Mouse (Mus musculus): ENCODE data around the gene Hivep3. TPM values are rescaled to one million over a fixed set of nuclear protein-coding genes. Genes with fewer than 3 reads are reported as not detected.

Hivep3 gene
- 4.5 and 4.9 TPM in 2 replicates for polyA plus RNA-seq (2016; fragmentation: Nextera tagmentation; extraction: Ambion mirVana)

DNA sequence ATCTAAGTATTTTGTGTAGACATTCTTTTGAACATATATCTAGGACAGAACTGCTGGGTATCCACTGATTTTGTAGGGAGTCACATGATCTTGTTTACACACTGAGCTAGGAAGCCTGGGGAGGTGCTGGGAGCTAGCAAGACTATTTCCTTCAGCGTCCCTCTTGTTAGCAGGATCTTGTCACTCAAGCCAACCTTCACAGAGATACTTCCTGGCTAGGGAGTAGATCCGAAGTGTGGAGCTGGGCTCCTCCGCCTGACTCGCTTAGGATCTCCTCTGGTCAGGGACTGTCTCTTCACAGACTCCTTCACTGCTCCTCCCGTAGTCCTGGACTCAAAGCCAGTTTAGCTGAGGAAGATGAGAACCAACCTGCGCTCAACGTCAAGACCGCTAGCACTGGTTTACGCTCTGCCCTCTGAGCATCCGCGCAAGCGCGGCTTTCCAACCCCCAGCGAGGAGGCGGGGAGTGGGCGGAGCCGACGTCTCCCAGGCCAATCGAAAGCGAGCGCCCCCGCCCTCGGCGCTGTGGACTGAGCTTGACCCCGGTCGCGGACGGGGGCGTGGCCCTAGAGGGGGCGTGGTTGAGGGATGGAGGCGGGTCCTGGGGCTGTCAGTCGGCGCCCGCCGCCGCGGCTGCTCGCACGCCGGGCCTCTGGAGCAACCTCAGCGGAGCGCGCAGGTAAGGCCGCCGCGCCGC is at the start of gene Hivep3:
Gene Hivep3 (plus strand): TSS at position 601 of the 697 bp plus-strand sequence.
- ATAC-seq (ENCODE audit: low FRiP score), result peak; percentile 98
- Histone ChIP-seq H3K4me2 (replicated peaks) (peak within 1 kb of the TSS; percentile 98), H3K9ac (peak within 1 kb of the TSS; percentile 70), H3K36me3 (no peaks in the 10 kb centered on the region), H3K4me3 (peak within 1 kb of the TSS; percentile 84), H3K9me3 (replicated peaks) (no peaks in the 10 kb centered on the region), H3K4me1 (peaks cover 8% of the 10 kb centered on the region), H3K27me3 (peaks cover 34% of the 10 kb centered on the region), H3K27ac (peak within 1 kb of the TSS; percentile 71)
- WGBS, result 2% methylated on average over 41 of the region's 47 CpGs

DNA sequence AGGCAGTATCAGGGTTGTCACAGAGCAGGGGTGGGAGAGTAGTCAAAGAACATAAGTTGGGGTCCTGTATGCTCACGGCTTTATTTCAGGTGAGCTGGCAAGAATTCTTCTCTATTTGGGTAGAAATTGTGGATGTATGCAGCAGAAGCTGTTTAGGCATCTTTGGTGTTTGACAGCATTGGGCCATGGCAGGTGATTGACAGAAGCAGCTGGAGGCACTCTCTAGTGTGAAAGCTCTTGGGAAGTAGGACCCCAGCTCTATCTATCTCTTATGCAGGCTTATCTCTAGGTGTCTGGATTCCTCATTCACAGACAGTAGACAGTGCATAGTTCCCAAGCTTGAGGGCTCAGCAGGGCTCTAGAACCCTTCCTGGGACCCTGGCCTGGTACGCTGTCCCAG is 47.8 kb upstream of the Hivep3 start:
- H3K36me3 ChIP-seq, result no peaks in the 10 kb centered on the region
- 91% methylated on average over 2 of the region's 2 CpGs for WGBS
- no peak overlapping the region for H3K9ac ChIP-seq
- H3K4me3 ChIP-seq, result no peak overlapping the region
- H3K9me3 ChIP-seq (replicated peaks), result no peaks in the 10 kb centered on the region
- H3K27me3 ChIP-seq, result no peaks in the 10 kb centered on the region
- no peak overlapping the region for H3K4me2 ChIP-seq (replicated peaks)
- no peak overlapping the region for H3K27ac ChIP-seq
- ATAC-seq (ENCODE audit: low FRiP score), result no peak
- peaks cover 9% of the 10 kb centered on the region for H3K4me1 ChIP-seq

DNA sequence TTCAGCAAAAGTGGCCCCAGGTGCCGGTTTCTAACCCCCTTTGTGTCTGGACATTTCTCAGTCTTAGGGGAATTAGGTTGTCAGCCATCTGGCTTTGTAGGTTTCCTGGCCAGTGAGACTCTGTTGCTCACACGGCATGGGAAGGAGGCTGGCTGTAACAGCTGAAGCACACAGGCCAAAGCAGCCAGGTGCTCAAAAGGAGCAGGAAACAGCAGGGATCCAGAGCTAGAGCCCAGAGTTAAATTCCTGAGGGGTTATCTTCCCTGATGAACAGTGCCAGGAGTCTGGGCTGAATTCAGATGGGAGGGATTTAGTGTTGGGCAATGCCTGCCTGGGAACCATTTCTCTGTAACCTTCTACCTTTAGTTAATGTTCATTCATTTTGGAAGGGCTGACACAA is 35.2 kb upstream of the Hivep3 start:
- no peak overlapping the region for H3K9ac ChIP-seq
- no peaks in the 10 kb centered on the region for H3K4me1 ChIP-seq
- H3K4me3 ChIP-seq, result no peak overlapping the region
- H3K36me3 ChIP-seq, result no peaks in the 10 kb centered on the region
- H3K27ac ChIP-seq, result no peak overlapping the region
- H3K27me3 ChIP-seq, result no peaks in the 10 kb centered on the region
- no peaks in the 10 kb centered on the region for H3K9me3 ChIP-seq (replicated peaks)
- no peak overlapping the region for H3K4me2 ChIP-seq (replicated peaks)
- no peak for ATAC-seq (ENCODE audit: low FRiP score)
- WGBS, result 69% methylated on average over 2 of the region's 2 CpGs

DNA sequence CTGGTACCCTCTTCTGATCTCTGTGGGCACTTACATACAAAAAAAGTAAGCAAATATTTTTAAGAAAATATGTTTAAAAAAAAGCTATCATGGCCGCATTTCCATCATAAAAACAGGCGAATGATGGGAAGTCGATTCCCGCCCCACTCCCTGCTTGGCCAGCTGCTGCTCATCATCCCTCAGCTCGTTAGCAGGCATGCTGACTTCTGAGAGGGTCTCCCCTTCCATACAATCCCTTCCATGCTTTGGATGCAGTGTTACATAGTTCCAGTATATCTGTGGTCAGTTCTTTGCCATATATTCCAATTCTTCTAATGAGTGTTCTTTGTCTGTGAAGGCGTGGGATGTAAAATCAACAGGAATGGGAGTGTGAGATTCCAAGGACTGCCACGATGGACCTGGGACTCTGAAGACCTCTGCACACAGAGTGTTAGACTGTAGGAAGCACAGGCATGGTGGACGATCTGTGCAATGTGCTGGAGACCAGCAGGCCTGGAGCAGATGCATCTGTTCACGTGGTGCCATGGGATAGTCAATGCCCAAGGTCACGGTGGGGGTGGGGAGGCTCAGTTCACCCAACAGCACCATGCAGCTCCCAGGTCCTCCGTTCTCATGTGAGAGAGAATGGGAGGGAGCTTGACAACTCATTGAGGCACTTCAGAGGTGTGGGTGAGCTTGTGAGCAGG is 32.2 kb upstream of the Hivep3 start:
- Histone ChIP-seq H3K27ac (no peak overlapping the region), H3K36me3 (no peaks in the 10 kb centered on the region), H3K9ac (no peak overlapping the region), H3K27me3 (no peaks in the 10 kb centered on the region), H3K4me2 (replicated peaks) (no peak overlapping the region), H3K4me1 (no peaks in the 10 kb centered on the region), H3K4me3 (no peak overlapping the region), H3K9me3 (replicated peaks) (no peaks in the 10 kb centered on the region)
- 87% methylated on average over 11 of the region's 11 CpGs for WGBS
- no peak for ATAC-seq (ENCODE audit: low FRiP score)

DNA sequence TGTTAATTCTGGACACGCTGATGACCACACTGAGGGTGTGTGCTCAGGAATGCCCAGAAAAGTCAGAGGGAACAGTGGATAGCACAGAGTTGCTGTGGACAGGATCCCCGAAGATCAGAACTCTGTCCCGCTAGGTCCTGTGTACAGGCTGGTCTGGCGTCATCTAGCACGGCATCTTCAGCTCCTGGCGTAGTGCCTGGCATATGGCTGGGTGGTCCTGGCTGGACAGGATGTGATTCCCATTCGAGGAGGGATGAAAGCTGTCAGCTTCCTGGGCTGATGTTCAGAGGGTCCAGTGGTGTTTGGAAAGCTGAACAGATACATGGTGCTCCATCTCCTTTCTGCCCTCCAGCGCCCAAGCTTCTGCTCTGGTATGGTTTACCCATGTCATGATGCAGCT is 29.6 kb upstream of the Hivep3 start:
- H3K4me2 ChIP-seq (replicated peaks), result no peak overlapping the region
- H3K36me3 ChIP-seq, result no peaks in the 10 kb centered on the region
- ATAC-seq (ENCODE audit: low FRiP score), result no peak
- no peaks in the 10 kb centered on the region for H3K9me3 ChIP-seq (replicated peaks)
- WGBS, result 88% methylated on average over 8 of the region's 8 CpGs
- H3K9ac ChIP-seq, result no peak overlapping the region
- H3K4me3 ChIP-seq, result no peak overlapping the region
- no peak overlapping the region for H3K27ac ChIP-seq
- H3K27me3 ChIP-seq, result no peaks in the 10 kb centered on the region
- H3K4me1 ChIP-seq, result peaks cover 3% of the 10 kb centered on the region; the same call in 1 of the 2 replicates

DNA sequence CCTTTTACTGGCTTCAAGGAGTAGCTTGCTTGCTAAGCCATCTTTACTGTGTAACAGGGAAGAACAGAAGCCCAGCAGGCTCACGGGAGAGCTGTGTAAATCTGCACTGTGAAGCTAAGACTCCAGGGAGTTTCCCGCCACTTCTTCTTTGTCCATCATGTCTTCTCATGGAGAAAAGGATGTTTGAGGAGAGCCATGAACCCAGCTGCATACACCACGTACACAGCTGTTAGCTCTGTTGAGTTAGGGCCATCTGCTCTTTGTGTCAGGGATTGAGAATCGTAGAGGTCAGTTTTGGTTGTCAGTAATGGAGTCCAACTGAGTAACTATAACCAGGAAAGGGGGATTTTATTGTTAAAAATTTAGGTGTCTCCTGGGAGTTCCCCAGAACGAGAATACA is 26.3 kb upstream of the Hivep3 start:
- WGBS, result 42% methylated on average over 5 of the region's 5 CpGs
- ATAC-seq (ENCODE audit: low FRiP score), result no peak
- Histone ChIP-seq H3K27me3 (no peaks in the 10 kb centered on the region), H3K36me3 (no peaks in the 10 kb centered on the region), H3K4me2 (replicated peaks) (no peak overlapping the region), H3K9me3 (replicated peaks) (no peaks in the 10 kb centered on the region), H3K27ac (no peak overlapping the region), H3K9ac (no peak overlapping the region), H3K4me1 (peaks cover 3% of the 10 kb centered on the region; the same call in 1 of the 2 replicates), H3K4me3 (no peak overlapping the region)

DNA sequence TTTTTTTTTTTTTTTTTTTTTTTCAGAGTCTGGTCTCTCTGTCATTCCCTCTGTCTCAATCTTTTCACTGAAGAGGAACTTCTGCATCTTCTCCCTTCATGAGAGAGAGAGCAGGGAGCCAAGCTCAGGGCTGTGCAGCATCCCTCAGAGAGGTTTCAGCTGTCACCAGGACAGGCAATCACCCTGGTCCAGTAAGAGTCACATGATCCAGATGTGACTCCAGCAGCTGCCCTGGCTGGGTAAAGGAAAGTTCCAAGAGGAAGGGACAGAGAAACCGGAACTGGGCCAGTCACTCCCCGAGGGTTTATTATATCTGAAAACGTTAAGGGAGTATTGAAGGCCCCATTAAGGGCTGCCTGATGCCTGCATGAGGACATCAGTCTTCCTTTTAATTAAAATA is 25.8 kb upstream of the Hivep3 start:
- 16% methylated on average over 3 of the region's 3 CpGs for WGBS
- no peaks in the 10 kb centered on the region for H3K27me3 ChIP-seq
- H3K27ac ChIP-seq, result no peak overlapping the region
- H3K9ac ChIP-seq, result no peak overlapping the region
- H3K4me3 ChIP-seq, result no peak overlapping the region
- no peak overlapping the region for H3K4me2 ChIP-seq (replicated peaks)
- no peaks in the 10 kb centered on the region for H3K36me3 ChIP-seq
- peaks cover 3% of the 10 kb centered on the region; the same call in 1 of the 2 replicates for H3K4me1 ChIP-seq
- ATAC-seq (ENCODE audit: low FRiP score), result no peak
- no peaks in the 10 kb centered on the region for H3K9me3 ChIP-seq (replicated peaks)

DNA sequence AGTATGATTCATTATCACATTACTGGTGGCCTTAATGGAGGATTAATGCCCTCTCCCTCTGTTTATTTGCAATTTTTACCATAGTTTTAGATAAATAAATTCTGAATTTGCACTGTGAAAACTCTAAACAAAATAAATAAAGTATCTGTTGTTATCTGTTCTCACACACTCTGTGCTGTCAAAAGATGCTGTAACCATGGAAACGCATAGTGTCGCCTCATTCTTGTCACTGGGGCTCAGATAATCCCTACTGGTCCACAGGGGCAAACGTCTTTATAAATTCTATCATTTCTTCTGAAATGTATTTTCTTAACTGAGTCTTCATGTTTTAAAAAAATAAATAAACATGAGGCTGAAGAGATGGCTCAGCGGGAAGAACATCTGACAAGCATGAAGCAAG is 23.4 kb upstream of the Hivep3 start:
- no peak overlapping the region for H3K4me3 ChIP-seq
- H3K27me3 ChIP-seq, result no peaks in the 10 kb centered on the region
- H3K9ac ChIP-seq, result no peak overlapping the region
- H3K4me2 ChIP-seq (replicated peaks), result no peak overlapping the region
- H3K9me3 ChIP-seq (replicated peaks), result no peaks in the 10 kb centered on the region
- 80% methylated on average over 4 of the region's 4 CpGs for WGBS
- no peak overlapping the region for H3K27ac ChIP-seq
- H3K4me1 ChIP-seq, result peaks cover 3% of the 10 kb centered on the region; the same call in 1 of the 2 replicates
- no peak for ATAC-seq (ENCODE audit: low FRiP score)
- H3K36me3 ChIP-seq, result no peaks in the 10 kb centered on the region

DNA sequence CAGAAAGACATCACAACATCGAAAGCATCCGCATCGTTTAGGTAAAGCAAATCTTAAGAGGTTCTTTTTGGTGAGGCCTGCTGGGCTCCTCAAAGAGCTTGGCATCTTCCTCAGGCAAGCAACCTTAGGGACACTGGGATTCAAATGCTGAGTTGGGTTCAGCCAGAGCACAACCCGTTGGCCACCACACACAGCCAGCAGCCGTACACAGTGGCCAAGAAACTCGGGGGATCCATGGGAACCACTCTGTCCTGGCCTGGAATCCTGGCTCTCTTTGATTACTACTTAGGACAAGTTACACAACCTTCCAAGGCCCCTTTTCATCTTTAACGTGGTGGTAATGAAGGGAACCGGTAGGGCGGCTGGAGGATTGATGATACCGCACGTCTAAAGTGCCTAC is 16.1 kb upstream of the Hivep3 start:
- Histone ChIP-seq H3K4me3 (no peak overlapping the region), H3K36me3 (no peaks in the 10 kb centered on the region), H3K27ac (no peak overlapping the region), H3K27me3 (no peaks in the 10 kb centered on the region), H3K4me2 (replicated peaks) (no peak overlapping the region), H3K4me1 (no peaks in the 10 kb centered on the region), H3K9ac (no peak overlapping the region), H3K9me3 (replicated peaks) (no peaks in the 10 kb centered on the region)
- no peak for ATAC-seq (ENCODE audit: low FRiP score)
- WGBS, result 79% methylated on average over 11 of the region's 11 CpGs

DNA sequence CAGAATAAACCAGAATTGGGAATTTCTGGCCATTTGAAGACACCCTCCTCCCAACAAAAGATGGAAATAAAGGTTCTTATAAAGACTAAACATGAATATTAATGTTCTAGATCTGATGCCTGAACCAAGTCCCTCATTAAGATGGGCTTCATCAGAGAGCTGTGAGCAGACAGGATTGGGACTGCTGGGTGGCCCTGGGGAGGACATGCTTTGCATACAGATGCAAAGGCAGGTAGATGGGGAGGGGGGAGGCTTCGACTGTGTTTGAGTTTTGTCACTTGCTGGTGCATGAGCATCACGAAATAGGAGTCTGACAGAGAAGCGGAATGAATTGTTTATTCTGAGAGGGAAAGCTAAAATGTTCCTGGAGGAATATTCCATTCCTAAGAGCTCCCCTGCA is 12.1 kb upstream of the Hivep3 start:
- Histone ChIP-seq H3K9ac (no peak overlapping the region), H3K36me3 (no peaks in the 10 kb centered on the region), H3K4me2 (replicated peaks) (no peak overlapping the region), H3K4me3 (no peak overlapping the region), H3K27me3 (no peaks in the 10 kb centered on the region), H3K9me3 (replicated peaks) (no peaks in the 10 kb centered on the region), H3K4me1 (no peaks in the 10 kb centered on the region), H3K27ac (no peak overlapping the region)
- no peak for ATAC-seq (ENCODE audit: low FRiP score)
- 80% methylated on average over 3 of the region's 3 CpGs for WGBS

DNA sequence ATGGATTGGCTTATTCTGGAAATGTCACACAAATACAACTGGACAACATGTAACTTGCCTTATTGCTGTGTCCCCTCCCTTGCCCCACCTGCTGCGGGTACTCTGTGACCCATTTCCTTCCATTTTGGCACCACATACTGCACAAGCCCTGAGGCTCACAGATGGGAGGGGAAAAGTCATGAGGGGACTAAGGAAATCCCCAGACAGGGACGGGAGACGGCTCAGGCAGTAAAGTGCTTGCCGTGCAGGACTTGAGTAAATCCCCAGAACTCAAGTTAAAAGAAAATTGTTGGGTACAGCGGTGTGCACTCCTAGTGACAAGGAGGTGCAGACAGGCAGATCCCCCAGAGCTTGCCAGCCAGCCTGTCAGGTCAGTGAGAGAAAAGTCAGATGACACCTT is 7.5 kb upstream of the Hivep3 start:
- Histone ChIP-seq H3K36me3 (no peaks in the 10 kb centered on the region), H3K4me2 (replicated peaks) (no peak overlapping the region), H3K9me3 (replicated peaks) (no peaks in the 10 kb centered on the region), H3K9ac (no peak overlapping the region), H3K27me3 (peaks cover 3% of the 10 kb centered on the region; the same call in 1 of the 2 replicates), H3K27ac (no peak overlapping the region), H3K4me1 (no peaks in the 10 kb centered on the region), H3K4me3 (no peak overlapping the region)
- no peak for ATAC-seq (ENCODE audit: low FRiP score)
- 78% methylated on average over 5 of the region's 5 CpGs for WGBS

DNA sequence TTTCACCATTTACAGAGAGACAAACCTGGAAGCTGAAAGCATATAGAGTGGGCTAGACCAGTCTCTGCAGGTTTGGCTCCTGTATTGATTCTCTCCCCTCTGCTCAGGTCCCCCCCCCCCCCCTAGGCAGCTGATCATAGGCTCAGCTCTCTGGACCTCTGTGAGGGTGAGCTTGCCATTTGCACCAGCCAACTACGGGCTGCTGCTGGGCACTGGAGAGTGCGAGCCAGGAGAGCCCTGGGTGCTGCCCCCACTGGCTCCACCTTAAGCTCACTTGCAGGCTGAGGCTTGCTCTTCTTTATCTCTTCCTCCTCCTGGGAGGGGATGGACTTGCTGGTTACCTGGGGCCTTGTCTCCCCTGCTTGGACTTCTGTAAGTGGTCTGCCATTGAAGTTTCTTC is 5.7 kb upstream of the Hivep3 start:
- no peak overlapping the region for H3K4me3 ChIP-seq
- H3K36me3 ChIP-seq, result no peaks in the 10 kb centered on the region
- 90% methylated on average over 2 of the region's 2 CpGs for whole genome bisulfite sequencing
- H3K4me2 ChIP-seq (replicated peaks), result no peak overlapping the region
- no peak for ATAC-seq (ENCODE audit: low FRiP score)
- H3K9ac ChIP-seq, result no peak overlapping the region
- H3K4me1 ChIP-seq, result no peaks in the 10 kb centered on the region
- H3K27ac ChIP-seq, result no peak overlapping the region
- no peaks in the 10 kb centered on the region for H3K9me3 ChIP-seq (replicated peaks)
- peaks cover 7% of the 10 kb centered on the region; the same call in 1 of the 2 replicates for H3K27me3 ChIP-seq

DNA sequence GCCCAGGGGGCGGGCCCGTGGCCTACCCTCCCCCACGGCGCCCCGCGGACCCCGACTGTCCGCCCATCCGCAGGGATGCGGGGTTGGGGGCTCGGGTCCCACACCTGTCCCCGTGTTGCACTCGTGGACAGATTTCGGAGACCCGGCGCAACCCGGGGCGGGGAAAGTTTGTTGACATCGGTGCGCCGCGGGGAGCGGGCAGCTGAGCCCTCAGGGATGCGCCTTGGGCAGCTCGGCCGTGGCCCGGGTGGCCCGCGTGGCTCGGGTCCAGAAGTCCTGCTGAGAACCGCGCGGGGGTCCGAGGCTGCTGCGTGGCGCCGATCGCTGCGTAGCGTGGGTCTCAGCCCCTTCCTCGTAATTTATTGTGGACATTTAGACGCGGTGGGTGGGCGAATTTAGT is 358 bp downstream of the Hivep3 start:
- peak; percentile 44; the same call in 1 of the 2 replicates for ATAC-seq (ENCODE audit: low FRiP score)
- Histone ChIP-seq H3K27ac (no peak overlapping the region), H3K4me3 (peak overlapping the region; percentile 84), H3K36me3 (no peaks in the 10 kb centered on the region), H3K9me3 (replicated peaks) (no peaks in the 10 kb centered on the region), H3K27me3 (peaks cover 34% of the 10 kb centered on the region), H3K4me1 (peaks cover 8% of the 10 kb centered on the region), H3K9ac (peak overlapping the region; percentile 70), H3K4me2 (replicated peaks) (peak overlapping the region; percentile 98)
- WGBS, result under 1% methylated on average over 44 of the region's 44 CpGs
